Mouse (Mus musculus): Measurements from ENCODE around the gene Mrgprf. TPM values are rescaled to one million over a fixed set of nuclear protein-coding genes. Genes with fewer than 3 reads are reported as not detected.

Mrgprf gene
- total and polyA plus RNA-seq, 3 experiments, result 1.2 to 6.9 (median 2.8) TPM

GRCm38 (mm10) chr7:145299562-145300320 lies 887 bp upstream of the Mrgprf start:
- no peak for DNase-seq

DNA sequence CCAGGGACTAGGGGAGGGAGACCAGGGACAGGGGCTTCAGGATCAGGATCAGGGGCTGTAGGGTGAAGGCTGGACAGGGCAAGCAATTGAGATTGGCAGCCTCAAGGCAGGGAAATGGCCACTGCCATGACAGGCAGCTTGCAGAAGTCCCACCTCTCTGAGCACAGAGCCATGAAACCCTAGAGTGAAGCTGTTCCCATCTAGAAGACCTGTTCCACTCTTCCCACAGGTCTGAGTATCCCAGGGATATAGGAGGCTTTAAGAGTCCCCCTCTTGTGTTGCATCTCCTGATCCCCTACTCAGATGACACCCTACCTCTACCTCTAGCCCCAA lies 346 bp downstream of the Mrgprf start:
- no peak for DNase-seq

DNA sequence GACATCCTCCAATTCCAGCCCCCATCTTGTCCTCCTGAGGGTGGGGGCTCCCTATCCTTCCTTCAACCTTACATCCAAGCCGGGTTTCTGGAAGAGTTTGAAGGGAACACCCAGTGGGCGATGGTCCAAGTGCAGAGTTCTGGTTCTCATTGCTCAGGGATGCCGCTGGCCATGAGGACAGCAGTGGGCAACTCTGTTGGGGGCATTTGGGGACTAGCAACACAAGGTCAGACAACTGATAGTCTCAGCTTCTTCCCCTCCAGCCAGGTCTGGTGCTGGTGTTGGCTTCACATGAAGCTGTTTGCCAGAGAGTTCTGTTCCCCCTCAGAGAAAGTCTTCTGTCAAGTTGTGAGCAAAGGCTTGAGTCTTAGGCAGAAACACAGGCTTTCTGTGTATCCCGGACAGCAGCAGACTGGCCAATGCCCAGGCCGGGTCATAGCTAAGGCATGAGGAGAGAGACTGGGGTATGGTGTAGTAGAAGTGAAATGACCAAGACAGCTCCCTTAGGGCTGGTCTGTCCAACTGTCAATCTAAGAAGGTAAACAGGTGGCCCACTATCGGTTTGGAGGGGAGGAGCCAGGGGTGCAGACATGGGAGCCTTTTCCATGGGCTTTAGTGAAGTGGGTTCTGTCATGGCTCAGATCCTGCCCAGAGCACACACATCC lies 845 bp downstream of the Mrgprf start:
- DNase-seq, result no peak

- DNase-seq, result peak; percentile 48
Observed at GRCm38 (mm10) chr7:145302488-145303285, 2.1 kb downstream of the Mrgprf start.

DNA sequence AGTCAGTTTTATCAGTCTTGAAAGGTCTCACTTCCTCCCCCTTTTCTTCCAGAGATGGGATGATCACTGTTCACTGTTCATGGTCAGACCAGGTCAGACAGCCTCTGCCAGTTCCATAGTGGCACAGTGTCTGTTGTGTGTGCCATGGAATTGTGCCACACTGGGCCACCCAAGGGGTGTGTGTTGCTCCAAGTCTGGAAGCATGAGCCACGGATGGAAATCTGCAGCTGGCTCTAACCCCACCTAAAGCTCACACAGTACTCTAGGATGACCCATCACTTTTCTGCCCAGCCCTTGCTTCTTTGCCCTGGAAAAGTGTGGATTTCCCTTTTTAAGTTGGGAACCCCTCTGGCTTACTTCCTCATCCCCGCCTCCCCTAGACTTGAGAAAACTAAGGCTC lies 3.5 kb downstream of the Mrgprf start:
- DNase-seq, result no peak

DNA sequence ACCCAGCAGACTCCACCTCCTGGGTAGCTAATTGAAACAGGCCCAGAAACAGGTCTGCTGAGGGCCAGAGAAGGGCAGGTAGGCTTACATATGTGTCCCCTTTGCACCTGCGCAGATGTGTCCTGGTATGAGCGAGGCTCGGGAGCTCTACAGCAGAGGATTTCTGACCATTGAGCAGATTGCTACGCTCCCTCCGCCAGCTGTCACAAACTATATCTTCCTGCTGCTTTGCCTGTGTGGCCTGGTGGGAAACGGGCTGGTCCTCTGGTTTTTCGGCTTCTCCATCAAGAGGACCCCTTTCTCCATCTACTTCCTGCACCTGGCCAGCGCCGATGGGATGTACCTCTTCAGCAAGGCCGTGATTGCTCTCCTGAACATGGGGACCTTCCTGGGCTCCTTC lies 7.0 kb downstream of the Mrgprf start:
- no peak for DNase-seq

GRCm38 (mm10) chr7:145308061-145308675 lies 7.5 kb downstream of the Mrgprf start:
- no peak for DNase-seq

DNA sequence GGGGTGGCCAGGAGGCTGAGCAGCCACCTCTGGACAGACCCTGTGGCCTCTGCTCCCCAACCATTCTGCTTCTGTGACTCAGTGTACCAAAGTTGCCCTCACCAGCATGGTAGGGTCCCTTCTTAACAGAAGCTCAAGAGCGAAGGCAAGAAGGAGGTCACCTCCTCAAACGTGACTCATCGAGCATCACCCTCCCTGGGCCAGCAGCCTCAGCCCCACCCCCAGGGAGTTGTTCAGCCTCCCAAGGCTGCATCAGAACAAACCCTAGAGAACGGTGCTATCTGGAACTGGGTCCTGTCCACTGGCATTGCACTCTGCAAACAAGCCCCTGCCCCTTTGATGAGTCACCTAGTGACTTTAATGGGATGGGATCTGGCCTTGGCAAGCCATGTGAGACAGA lies 8.2 kb downstream of the Mrgprf start:
- DNase-seq, result peak; percentile 84

DNA sequence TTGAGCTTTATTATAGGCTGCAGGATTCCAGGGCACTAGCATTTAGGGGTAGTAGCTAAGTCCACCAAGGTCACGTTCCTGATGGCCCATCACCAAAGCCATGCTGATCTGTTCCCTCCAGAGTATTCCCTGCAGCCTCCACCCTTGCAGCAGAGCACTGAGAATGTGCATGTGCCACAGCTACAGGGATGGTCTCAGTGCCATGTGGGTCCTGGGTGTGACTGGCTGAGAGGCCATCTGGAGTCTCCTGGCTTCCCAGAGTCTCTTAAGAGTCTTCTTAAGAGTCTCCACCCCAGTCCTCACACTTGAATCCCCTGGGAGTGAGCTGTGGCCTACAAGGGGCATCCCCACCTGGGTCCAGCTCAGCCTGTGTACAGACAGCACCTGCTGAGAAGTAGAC lies 9.2 kb downstream of the Mrgprf start:
- DNase-seq, result no peak

DNA sequence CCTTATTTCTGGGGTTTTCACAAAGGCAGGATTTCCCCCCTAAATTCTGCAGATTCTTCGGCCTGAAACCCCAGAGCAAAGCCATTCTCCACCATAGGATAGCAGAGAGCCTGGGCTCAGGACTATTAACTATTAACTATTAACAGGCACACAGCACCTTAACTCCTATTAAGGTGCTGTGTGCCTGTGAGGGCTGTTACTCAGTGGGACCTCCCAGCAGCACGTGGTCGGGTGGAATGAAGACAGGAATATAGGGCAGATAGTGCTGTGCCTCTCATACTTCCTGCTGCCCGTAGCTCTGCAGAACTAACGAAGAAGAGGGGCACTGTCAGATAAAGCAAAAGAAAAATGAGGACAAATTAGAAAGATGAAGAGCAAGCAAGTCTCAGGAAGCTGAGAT lies 9.9 kb downstream of the Mrgprf start:
- DNase-seq, result no peak

GRCm38 (mm10) chr7:145312137-145312536 lies 11.5 kb downstream of the Mrgprf start:
- peak; percentile 29 for DNase-seq

- no peak for DNase-seq
Observed at GRCm38 (mm10) chr7:145314785-145315411, 14.3 kb downstream of the Mrgprf start, which contains the start of gene Mrgprd. TSS of gene Mrgprd (plus strand) at chr7:145314835.

DNA sequence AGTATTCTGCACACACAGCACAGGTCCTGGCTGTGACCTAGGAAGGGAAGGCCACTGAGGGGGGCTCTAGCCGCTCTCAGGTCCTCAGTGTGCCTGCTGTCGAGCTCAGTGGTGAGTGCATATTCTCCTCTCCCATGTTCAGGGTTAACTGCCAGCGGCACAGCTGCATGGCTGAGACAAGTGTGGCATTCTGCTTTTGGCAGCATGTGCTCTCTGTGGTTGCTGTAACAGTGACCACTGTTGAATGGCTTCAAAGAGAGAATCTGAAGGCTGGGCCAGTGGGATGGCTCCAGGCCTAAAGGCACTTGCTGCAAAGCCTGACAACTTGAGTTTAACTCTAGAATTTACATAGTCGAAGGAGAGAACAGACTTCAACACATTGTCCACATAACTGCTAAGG lies 16.9 kb downstream of the Mrgprf start:
- DNase-seq, result no peak

DNA sequence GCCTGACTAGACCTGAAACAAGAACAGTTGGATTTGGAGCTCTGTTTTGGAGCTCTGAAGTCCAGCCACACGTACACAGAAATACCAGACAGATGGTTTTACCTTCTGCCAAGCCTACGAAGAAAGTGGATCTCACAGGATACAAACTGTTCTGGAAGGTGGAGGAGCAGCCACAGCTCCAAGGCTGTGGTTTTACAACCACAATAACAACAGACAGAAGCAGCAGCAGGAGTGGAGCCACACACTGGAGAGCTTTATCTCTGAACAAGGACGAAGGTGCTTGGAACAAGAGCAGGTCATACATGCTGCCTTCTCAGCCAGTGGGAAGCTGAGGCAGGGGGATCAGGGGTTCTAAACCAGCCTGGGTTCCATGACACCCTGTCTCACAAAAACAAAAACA lies 18.9 kb downstream of the Mrgprf start:
- no peak for DNase-seq

DNA sequence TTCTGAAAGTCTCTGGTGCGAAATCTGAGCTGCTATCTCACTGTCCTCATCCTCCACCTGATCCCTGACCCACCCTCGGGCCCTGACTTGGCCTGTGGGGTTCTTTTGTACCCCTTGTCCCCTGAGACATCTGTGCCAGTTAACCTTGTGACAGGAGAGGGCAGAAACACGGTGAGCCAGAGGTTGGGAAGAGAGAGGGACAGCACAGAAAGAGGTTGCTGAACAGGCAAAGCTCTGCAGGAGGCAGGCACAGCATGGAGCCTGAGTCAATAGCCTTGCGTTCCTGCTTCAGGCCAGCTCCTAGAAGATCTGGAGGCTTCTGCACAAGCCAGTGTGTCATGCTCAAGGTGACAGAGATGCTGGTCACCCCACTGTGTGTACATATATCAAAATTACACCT lies 23.0 kb downstream of the Mrgprf start:
- DNase-seq, result no peak

- no peak for DNase-seq
Observed at GRCm38 (mm10) chr7:145325697-145326096, 25.1 kb downstream of the Mrgprf start.

DNA sequence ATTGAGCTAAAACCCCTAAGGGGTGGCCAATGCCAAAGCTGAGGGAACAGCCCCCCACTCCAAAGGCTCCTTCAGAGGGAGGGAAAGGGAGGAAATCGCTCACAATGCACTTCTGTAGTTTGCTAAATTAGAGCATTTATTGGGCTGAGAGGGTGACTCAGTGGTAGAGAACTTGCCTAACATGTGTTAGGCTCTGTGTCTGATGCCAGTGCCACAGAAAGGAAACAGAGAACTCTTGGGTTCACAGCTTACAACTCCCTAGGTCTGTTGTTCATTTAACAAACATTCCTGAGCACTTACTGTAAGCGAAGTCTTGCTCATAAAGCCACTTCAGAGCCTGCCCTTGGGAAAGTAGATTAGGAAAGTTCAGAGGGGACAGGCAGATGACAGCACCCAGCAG lies 29.4 kb downstream of the Mrgprf start:
- DNase-seq, result peak; percentile 22

DNA sequence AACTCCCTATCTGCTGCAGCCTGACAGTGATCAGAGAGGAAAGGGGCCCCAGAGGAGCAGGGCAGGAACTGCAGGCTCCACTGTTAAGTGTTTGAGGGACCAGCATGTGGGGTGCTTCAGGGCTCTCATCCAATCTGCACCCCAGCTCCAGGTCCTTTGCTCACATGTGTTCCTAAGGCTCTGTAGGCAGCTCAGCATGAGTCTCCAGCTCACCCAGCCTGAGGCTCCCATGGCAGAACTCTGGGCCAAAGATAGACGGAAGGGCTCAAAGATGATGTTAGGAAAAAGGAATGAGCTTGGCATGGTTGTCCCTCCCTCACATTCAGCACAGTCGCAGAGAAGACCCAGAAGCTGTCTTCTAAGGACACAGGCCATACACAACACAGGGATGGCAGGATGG lies 30.0 kb downstream of the Mrgprf start:
- DNase-seq, result no peak

- DNase-seq, result no peak
Observed at GRCm38 (mm10) chr7:145332376-145333041, 31.9 kb downstream of the Mrgprf start.

GRCm38 (mm10) chr7:145333936-145334335 lies 33.3 kb downstream of the Mrgprf start:
- no peak for DNase-seq

- no peak for DNase-seq
Observed at GRCm38 (mm10) chr7:145334428-145335027, 33.9 kb downstream of the Mrgprf start.
